7 mouse cellular contexts compared by ENCODE assay signal in the genomic region with DNA sequence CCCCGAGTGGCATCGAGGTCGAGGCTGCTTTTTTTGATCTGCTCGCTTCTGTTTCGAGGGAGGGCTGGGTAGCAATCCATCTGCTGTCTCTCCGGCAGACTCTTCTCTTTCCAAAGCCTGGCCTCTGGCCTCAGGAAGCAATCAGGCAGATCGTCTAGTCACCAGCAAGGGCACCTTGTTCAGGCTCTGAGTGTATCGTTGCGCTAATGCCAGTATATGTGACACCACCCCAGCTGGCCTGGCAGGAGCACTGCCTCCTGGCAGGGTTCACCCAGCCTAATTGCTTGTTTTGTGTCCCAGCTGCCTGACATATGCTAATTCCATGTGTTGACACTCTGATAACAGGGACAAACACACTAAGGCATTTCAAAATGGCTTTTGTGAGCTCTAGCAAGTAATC.
DNase-seq lines count a peak whose midpoint lies in the region; ATAC-seq lines count a peak whose summit lies in the region.

No protein-coding gene starts in this region.

- DNase-seq in 3134 (ENCODE audit: extremely low read depth, insufficient read length, low spot score), result peak; percentile 14
- peak; percentile 66 for DNase-seq in adrenal gland, adult 2 months
- peak; percentile 64 for DNase-seq in midbrain, embryonic 14.5 days
- no peak for DNase-seq in urinary bladder, postnatal 25 days (ENCODE audit: low spot score)

- H3K4me1 ChIP-seq in forebrain, embryonic 16.5 days (replicated peaks; ENCODE audit: control insufficient read depth, insufficient read depth, low read length), result peaks cover 43% of the 10 kb centered on the region
- H3K4me1 ChIP-seq in hindbrain, embryonic 16.5 days (ENCODE audit: control insufficient read depth, insufficient read depth, low read depth, low read length), result peaks cover 16% of the 10 kb centered on the region
- H3K4me1 ChIP-seq in midbrain, embryonic 14.5 days (ENCODE audit: control insufficient read depth, insufficient read depth, low read length), result peaks cover 29% of the 10 kb centered on the region

- no peak overlapping the region for H3K9ac ChIP-seq in forebrain, embryonic 16.5 days (replicated peaks; ENCODE audit: low read depth, low read length)
- H3K9ac ChIP-seq in hindbrain, embryonic 16.5 days (ENCODE audit: low read depth, low read length), result no peak overlapping the region
- H3K9ac ChIP-seq in midbrain, embryonic 14.5 days (replicated peaks; ENCODE audit: low read length), result no peak overlapping the region

- H3K27me3 ChIP-seq in forebrain, embryonic 16.5 days (replicated peaks; ENCODE audit: control insufficient read depth, insufficient read depth, low read length), result no peaks in the 10 kb centered on the region
- no peaks in the 10 kb centered on the region for H3K27me3 ChIP-seq in hindbrain, embryonic 16.5 days (replicated peaks; ENCODE audit: control insufficient read depth, insufficient read depth, low read length)
- no peaks in the 10 kb centered on the region for H3K27me3 ChIP-seq in midbrain, embryonic 14.5 days (ENCODE audit: control insufficient read depth, insufficient read depth, low read length)

- H3K27ac ChIP-seq in forebrain, embryonic 16.5 days (ENCODE audit: low read length), result peak overlapping the region; percentile 78
- H3K27ac ChIP-seq in hindbrain, embryonic 16.5 days (ENCODE audit: low read depth, low read length), result peak overlapping the region; percentile 14; the same call in 1 of the 2 replicates
- H3K27ac ChIP-seq in midbrain, embryonic 14.5 days (replicated peaks; ENCODE audit: low read depth, low read length), result peak overlapping the region; percentile 71

- peak; percentile 94 for ATAC-seq in forebrain, embryonic 16.5 days
- peak; percentile 65 for ATAC-seq in hindbrain, embryonic 16.5 days
- peak; percentile 80 for ATAC-seq in midbrain, embryonic 14.5 days (ENCODE audit: low FRiP score, low TSS enrichment)
- ATAC-seq in megakaryocyte progenitor cell, adult 5-6 weeks (replicated peaks; ENCODE audit: poor library complexity), result no peak

- peaks cover 7% of the 10 kb centered on the region for H3K36me3 ChIP-seq in forebrain, embryonic 16.5 days (ENCODE audit: control insufficient read depth, insufficient read depth)
- H3K36me3 ChIP-seq in hindbrain, embryonic 16.5 days (ENCODE audit: control insufficient read depth, insufficient read depth, low read length), result peaks cover 3% of the 10 kb centered on the region; the same call in 1 of the 2 replicates
- 0 out of 2 replicates have a peak, but pooled peaks cover 6% of the 10 kb centered on the region for H3K36me3 ChIP-seq in midbrain, embryonic 14.5 days (ENCODE audit: control insufficient read depth, insufficient read depth, low read length)

- 6% methylated on average over 9 of the region's 9 CpGs for WGBS in forebrain, embryonic 16.5 days
- WGBS in hindbrain, embryonic 16.5 days, result 13% methylated on average over 9 of the region's 9 CpGs
- 42% methylated on average over 9 of the region's 9 CpGs for WGBS in midbrain, embryonic 14.5 days

- H3K9me3 ChIP-seq in forebrain, embryonic 16.5 days (ENCODE audit: control insufficient read depth, low read length), result no peaks in the 10 kb centered on the region
- no peaks in the 10 kb centered on the region for H3K9me3 ChIP-seq in hindbrain, embryonic 16.5 days (ENCODE audit: control insufficient read depth, low read length)
- 0 out of 2 replicates have a peak, but pooled peaks cover 4% of the 10 kb centered on the region for H3K9me3 ChIP-seq in midbrain, embryonic 14.5 days (ENCODE audit: control insufficient read depth, low read length)

- H3K4me2 ChIP-seq in forebrain, embryonic 16.5 days (ENCODE audit: low read length), result no peak overlapping the region
- no peak overlapping the region for H3K4me2 ChIP-seq in hindbrain, embryonic 16.5 days (ENCODE audit: low read length)
- no peak overlapping the region for H3K4me2 ChIP-seq in midbrain, embryonic 14.5 days (ENCODE audit: low read length)

- H3K4me3 ChIP-seq in forebrain, embryonic 16.5 days (replicated peaks; ENCODE audit: low read length), result no peak overlapping the region
- H3K4me3 ChIP-seq in hindbrain, embryonic 16.5 days (ENCODE audit: low read length), result no peak overlapping the region
- no peak overlapping the region for H3K4me3 ChIP-seq in midbrain, embryonic 14.5 days (replicated peaks; ENCODE audit: low read depth, low read length)

Comparison
In these comparisons a context has a peak if more than half of its experiments do, and no peak if none do; other contexts are left out.
1. H3K27ac ChIP-seq: peak in every context shown above with its lines; median percentile 78 in forebrain, embryonic 16.5 days; 71 in midbrain, embryonic 14.5 days; 14 in hindbrain, embryonic 16.5 days.